Mouse (Mus musculus) limb, embryonic 11.5 days (tissue): ENCODE results near the gene Ntn5. TPM values are rescaled to one million over a fixed set of nuclear protein-coding genes. Genes with fewer than 3 reads are reported as not detected.

Source experiments
- polyA plus RNA-seq: library from polyadenylated mRNA; unstranded; fragments of >200 nt; fragmentation: Nextera tagmentation; extraction: Ambion mirVana; gene quantifications from 2 replicates; pipeline ENCODE4 v1.2.1, GENCODE M21; 2014

Ntn5 gene
- polyA plus RNA-seq, 1 experiment from 2014 or later = 0.24 TPM

Other genes with a start within 250 kb of the Ntn5 start
- 39.1 and 41.8 TPM in 2 replicates for gene Gys1, start 249.2 kb upstream of the Ntn5 start, polyA plus RNA-seq
- gene Ruvbl2, start 245.9 kb upstream of the Ntn5 start, polyA plus RNA-seq = 184 and 187 TPM in 2 replicates
- gene Ftl1, start 224.1 kb upstream of the Ntn5 start, polyA plus RNA-seq = 4,688 and 5,046 TPM in 2 replicates
- gene Bax, start 217.1 kb upstream of the Ntn5 start, polyA plus RNA-seq = 186 and 191 TPM in 2 replicates
- 1.1 and 1.5 TPM in 2 replicates for gene Tulp2, start 202.1 kb upstream of the Ntn5 start, polyA plus RNA-seq
- not detected in 2 replicates for gene Gm45808, start 197.2 kb upstream of the Ntn5 start, polyA plus RNA-seq
- gene Dhdh, start 195.2 kb upstream of the Ntn5 start, polyA plus RNA-seq = 3.3 and 4.3 TPM in 2 replicates
- gene Nucb1, start 173.6 kb upstream of the Ntn5 start, polyA plus RNA-seq = 116 and 122 TPM in 2 replicates
- gene Ppp1r15a, start 157.8 kb upstream of the Ntn5 start, polyA plus RNA-seq = 19.5 and 21.9 TPM in 2 replicates
- 0.52 and 0.64 TPM in 2 replicates for gene Plekha4, start 157.7 kb upstream of the Ntn5 start, polyA plus RNA-seq
- 0.58 and 1.0 TPM in 2 replicates for gene Hsd17b14, start 129.1 kb upstream of the Ntn5 start, polyA plus RNA-seq
- 50.7 and 54.2 TPM in 2 replicates for gene Bcat2, start 113.9 kb upstream of the Ntn5 start, polyA plus RNA-seq
- gene Fgf21, start 68.5 kb upstream of the Ntn5 start, polyA plus RNA-seq = not detected in 2 replicates
- gene Fut1, start 66.7 kb upstream of the Ntn5 start, polyA plus RNA-seq = 0.07 TPM in 1 of 2 replicates, not detected in the other
- gene Izumo1, start 62.2 kb upstream of the Ntn5 start, polyA plus RNA-seq = not detected in 2 replicates
- gene Rasip1, start 56.5 kb upstream of the Ntn5 start, polyA plus RNA-seq = 5.8 and 6.4 TPM in 2 replicates
- 2.8 and 5.1 TPM in 2 replicates for gene Mamstr, start 44.0 kb upstream of the Ntn5 start, polyA plus RNA-seq
- gene Fut2, start 17.6 kb upstream of the Ntn5 start, polyA plus RNA-seq = 0.12 and 0.28 TPM in 2 replicates
- gene Sec1, start 10.4 kb downstream of the Ntn5 start, polyA plus RNA-seq = 0.11 and 0.37 TPM in 2 replicates
- gene Car11, start 15.8 kb downstream of the Ntn5 start, polyA plus RNA-seq = 5.1 and 5.5 TPM in 2 replicates
- gene Dbp, start 21.1 kb downstream of the Ntn5 start, polyA plus RNA-seq = 4.2 and 4.9 TPM in 2 replicates
- gene Rpl18, start 31.4 kb downstream of the Ntn5 start, polyA plus RNA-seq = 1,181 and 1,244 TPM in 2 replicates
- 28.4 and 28.5 TPM in 2 replicates for gene Sphk2, start 34.0 kb downstream of the Ntn5 start, polyA plus RNA-seq
- gene Fam83e, start 37.2 kb downstream of the Ntn5 start, polyA plus RNA-seq = 0.65 and 0.82 TPM in 2 replicates
- gene Spaca4, start 41.8 kb downstream of the Ntn5 start, polyA plus RNA-seq = not detected in 2 replicates
- gene Lmtk3, start 99.7 kb downstream of the Ntn5 start, polyA plus RNA-seq = 3.6 and 4.6 TPM in 2 replicates
- gene Sult2b1, start 100.6 kb downstream of the Ntn5 start, polyA plus RNA-seq = 0.77 and 3.2 TPM in 2 replicates
- 176 TPM in 2 replicates for gene Cyth2, start 130.6 kb downstream of the Ntn5 start, polyA plus RNA-seq
- gene Kcnj14, start 140.8 kb downstream of the Ntn5 start, polyA plus RNA-seq = 1.4 and 1.5 TPM in 2 replicates
- gene Grwd1, start 146.9 kb downstream of the Ntn5 start, polyA plus RNA-seq = 90.6 and 94.3 TPM in 2 replicates
- 72.7 and 97.1 TPM in 2 replicates for gene Kdelr1, start 188.8 kb downstream of the Ntn5 start, polyA plus RNA-seq
- gene Grin2d, start 194.4 kb downstream of the Ntn5 start, polyA plus RNA-seq = 0.07 TPM in 1 of 2 replicates, not detected in the other
- gene Syngr4, start 212.7 kb downstream of the Ntn5 start, polyA plus RNA-seq = 1.0 and 1.8 TPM in 2 replicates
- gene Tmem143, start 212.9 kb downstream of the Ntn5 start, polyA plus RNA-seq = 3.6 and 4.3 TPM in 2 replicates
- 30.3 and 35.9 TPM in 2 replicates for gene Emp3, start 237.4 kb downstream of the Ntn5 start, polyA plus RNA-seq
- gene Ccdc114, start 240.1 kb downstream of the Ntn5 start, polyA plus RNA-seq = 3.8 and 4.7 TPM in 2 replicates